Mouse (Mus musculus): ENCODE data around the gene Zfy1.
A peak's percentile ranks its signal among the peaks of the same experiment; 100 is the strongest.

Gene Zfy1

GRCm38 (mm10) chrY:797309-797708, at the start of gene Zfy1:
TSS of gene Zfy1 (minus strand) at chrY:797409.
- DNase-seq (ENCODE audit: low spot score): peak; percentile 45

DNA sequence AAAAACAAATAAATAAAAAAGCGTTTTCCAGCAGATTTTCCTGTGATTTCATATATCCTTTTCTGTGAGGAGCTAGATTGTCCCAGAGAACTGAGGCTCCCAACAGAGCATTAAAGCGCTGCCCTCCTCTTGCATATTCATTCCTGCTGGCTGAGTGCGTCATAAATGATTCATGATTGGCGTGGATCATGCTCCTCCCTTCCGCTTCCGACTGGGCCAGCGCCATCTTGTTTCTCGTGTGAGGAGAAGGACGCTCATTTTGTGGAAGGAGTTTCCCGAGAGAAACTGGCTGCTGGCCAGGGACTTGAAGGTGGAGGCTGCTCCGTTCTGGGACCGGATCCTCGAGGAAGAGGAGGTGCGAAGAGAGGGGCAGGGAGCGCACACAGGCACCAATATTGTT, 21.2 kb upstream of the Zfy1 start, which contains the start of gene Uba1y:
TSS of gene Uba1y (plus strand) at position 254 of the 400 bp plus-strand sequence.
- no peak for DNase-seq (ENCODE audit: low spot score)

DNA sequence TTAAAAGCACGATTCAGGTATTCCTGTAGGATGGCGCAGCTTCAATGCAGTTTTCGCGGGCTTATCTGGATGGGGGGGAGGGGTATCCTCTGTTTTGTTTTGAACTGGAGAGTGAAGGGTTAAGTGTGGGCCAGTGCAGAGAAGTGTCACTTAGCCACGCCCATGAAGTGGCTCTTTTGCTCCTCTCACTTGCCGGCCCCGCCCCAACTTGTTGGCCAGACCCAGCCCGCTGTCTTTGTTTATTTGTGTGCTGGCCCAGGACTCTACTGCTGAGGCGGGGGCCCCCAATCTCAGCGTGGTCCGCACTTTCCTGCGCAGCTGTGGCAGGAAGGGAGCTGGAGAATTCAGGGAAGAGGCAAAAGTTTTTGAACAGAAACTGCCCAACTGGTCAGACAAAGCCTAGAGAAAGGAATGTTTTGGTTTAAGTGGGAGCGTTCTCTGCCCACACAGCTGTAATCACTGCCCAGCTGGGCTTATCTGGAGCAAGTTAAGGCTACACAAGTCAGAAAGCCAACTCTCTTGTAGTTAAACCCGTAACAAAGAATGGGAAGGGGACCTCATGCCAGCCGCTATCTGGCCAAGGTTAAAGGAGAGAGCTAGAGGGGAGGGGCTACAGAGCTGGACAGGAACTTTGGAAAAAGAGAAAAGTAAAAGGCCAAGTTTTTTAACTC, 11.9 kb upstream of the Zfy1 start:
- DNase-seq (ENCODE audit: low spot score): peak; percentile 76

All from testis, postnatal 10 days (tissue).